Mouse (Mus musculus): ENCODE results near the gene Nat8f3.
"Not testable (repeated sequence)": the region's sequence is repeated elsewhere in the genome, so short reads cannot be mapped to it uniquely, and the experiment has no call there.

Nat8f3 gene

DNA sequence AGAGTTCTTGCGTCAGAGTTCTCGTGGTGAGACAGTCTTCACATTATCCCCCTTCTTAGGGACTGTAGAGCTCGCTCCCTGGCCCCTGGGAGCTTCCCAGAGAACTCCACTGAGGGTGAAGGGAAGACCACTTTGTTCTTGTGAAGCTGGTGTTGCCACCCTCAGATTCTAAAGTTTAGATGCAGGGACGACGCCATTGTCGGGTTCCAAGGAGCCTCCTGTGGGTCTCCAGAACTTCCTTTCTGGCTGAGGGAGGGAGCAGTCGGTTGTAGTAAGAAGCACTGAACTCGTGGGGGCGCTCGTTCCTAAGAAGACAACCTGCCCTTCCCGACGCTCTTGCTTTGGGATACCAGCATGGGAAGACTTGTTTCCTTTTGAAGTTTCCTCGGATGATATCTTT, at the start of gene Nat8f3:
Gene Nat8f3, minus strand, starts transcription at position 223 of the 400 bp plus-strand sequence.
- DNase-seq (ENCODE audit: low spot score): not testable (repeated sequence)

DNA sequence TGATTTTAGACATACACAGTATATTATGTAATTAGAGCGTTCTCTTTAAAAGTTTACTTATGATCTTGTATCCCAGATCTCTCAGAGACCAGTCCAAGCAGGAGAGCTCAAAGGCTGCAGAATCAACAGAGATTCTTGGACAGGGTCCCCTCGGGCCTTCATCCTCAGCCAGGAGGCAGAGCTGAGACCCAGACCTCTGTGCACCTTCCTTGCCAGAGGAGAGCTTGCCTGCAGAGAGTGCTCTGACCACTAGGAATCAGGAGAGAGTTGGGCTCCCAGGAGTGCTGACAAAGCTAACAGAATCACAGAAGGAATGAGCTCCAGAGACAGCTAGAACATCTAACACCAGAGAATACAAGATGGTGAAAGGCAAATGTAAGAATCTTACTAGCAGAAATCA, 47.8 kb upstream of the Nat8f3 start:
- no peak for DNase-seq (ENCODE audit: low spot score)

DNA sequence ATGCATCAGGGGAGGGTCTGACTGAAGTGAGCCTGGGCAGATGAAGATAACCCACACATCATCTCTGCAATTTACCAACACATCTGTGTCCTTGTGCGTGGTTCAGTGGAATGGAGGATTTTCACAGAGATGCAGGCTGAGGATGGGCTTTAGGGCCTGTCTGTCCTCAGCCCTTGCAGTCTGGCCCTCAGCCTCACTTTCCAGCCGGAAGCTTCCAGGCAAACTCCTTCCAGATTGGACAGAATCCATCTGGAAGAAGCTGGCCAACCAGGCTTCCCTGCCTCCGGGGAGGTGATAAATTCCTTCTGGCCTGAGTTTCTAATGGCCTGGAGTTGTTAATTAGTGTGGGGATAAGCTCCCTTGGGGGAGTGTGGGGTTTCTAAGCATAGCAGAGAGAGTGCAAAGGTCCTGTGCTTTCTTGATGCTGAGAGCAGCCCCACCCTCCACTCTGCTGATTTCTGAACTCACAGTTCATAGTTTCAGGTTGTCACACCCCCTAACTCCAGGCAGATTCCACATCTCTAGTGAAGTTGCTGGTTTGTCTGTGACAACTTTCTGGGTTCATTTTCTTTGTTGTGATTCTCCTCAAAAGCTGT, 45.5 kb upstream of the Nat8f3 start:
- not testable (repeated sequence) for DNase-seq (ENCODE audit: low spot score)

DNA sequence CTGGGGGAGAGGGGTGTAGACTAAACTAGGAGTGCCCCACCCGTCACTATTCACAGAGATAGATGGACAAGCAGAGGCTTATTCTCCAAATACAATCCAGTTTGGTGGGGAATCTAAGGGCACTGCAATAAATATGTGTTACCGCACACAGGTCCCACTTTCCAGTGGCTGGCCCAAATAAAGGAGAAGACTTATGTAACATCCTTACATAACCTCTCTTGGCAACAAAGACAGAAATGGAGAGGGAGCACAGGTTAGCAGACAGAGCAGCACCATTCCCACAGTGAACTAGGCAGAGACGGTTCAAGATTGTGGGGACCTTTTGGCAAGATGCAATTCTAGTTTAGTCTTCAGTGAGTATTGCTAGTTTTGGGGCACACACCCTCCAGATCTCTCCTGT, 45.0 kb upstream of the Nat8f3 start:
- DNase-seq (ENCODE audit: low spot score): not testable (repeated sequence)

DNA sequence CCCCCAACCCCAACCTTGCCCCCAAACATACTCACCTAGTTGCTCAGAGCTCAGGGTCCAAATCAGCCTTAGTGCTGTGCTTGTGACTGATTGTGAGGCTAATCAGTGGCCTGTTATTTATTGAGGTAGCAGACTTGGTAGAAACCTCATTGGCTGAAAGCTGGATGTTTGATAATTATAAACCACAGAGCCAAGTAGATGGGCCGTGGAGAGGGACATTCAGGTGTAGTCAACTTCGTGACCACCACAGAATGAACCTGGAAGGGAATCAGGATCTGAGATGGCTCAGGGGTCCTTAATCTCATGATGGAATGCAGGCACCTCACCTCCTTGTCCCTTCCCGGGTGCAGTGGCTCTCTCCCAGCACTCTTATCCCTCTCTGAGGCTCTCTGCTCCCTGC, 44.2 kb upstream of the Nat8f3 start:
- DNase-seq (ENCODE audit: low spot score): not testable (repeated sequence)

DNA sequence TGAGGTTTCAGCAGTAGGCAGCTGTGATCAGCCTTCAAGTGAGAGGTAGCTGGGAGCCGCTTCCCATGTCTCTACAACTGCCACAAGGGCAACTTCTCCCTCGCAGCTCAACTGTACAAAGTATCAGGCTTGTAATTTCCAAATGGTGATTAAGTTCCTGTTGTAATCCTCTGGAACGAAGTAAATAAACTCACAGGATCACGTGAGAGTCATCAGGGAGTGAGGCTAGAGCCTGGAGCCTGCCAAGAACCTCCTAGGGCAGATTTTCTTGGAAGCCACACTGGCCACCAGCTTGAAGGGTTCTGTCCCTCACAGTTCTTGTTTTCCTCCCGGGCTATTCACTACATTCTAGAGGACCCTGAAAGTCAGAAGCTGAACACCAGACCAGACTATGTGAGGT, 37.6 kb upstream of the Nat8f3 start:
- not testable (repeated sequence) for DNase-seq (ENCODE audit: low spot score)

DNA sequence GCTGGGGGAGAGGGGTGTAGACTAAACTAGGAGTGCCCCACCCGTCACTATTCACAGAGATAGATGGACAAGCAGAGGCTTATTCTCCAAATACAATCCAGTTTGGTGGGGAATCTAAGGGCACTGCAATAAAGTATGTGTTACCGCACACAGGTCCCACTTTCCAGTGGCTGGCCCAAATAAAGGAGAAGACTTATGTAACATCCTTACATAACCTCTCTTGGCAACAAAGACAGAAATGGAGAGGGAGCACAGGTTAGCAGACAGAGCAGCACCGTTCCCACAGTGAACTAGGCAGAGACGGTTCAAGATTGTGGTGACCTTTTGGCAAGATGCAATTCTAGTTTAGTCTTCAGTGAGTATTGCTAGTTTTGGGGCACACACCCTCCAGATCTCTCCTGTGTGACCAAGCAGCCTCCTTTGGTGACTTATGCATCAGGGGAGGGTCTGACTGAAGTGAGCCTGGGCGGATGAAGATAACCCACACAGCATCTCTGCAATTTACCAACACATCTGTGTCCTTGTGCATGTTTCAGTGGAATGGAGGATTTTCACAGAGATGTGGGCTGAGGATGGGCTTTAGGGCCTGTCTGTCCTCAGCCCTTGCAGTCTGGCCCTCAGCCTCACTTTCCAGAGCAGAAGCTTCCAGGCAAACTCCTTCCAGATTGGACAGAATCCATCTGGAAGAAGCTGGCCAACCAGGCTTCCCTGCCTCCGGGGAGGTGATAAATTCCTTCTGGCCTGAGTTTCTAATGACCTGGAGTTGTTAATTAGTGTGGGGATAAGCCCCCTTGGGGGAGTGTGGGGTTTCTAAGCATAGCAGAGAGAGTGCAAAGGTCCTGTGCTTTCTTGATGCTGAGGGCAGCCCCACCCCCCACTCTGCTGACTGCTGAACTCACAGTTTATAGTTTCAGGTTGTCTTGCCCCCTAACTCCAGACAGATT, 2.2 kb downstream of the Nat8f3 start:
- DNase-seq (ENCODE audit: low spot score): not testable (repeated sequence)

DNA sequence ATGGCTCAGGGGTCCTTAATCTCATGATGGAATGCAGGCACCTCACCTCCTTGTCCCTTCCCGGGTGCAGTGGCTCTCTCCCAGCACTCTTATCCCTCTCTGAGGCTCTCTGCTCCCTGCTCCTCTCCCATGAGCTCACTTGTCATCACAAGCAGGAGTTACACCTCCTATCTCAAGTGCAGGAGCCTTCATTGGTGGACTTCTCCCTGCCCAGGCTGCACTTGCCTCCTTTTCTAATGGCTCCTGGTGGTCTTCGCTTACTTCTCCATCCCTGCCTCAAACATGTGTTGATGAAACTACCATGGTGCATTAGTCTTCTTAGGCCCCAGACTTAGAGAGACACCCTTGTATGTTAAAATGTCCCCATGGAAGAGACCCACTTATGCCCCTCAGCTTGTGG, 2.9 kb downstream of the Nat8f3 start:
- DNase-seq (ENCODE audit: low spot score): not testable (repeated sequence)

DNA sequence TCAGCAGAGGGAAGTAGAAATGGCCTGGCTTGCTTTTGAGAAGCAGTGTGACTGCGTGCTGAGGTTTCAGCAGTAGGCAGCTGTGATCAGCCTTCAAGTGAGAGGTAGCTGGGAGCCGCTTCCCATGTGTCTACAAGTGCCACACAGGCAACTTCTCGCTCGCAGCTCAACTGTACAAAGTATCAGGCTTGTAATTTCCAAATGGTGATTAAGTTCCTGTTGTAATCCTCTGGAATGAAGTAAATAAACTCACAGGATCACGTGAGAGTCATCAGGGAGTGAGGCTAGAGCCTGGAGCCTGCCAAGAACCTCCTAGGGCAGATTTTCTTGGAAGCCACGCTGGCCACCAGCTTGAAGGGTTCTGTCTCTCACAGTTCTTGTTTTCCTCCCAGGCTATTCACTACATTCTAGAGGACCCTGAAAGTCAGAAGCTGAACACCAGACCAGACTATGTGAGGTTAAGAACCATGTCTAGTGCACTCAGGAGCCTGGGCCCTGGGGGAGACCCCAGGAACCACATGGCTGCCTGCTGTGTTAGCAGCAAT, 9.8 kb downstream of the Nat8f3 start:
- not testable (repeated sequence) for DNase-seq (ENCODE audit: low spot score)

DNA sequence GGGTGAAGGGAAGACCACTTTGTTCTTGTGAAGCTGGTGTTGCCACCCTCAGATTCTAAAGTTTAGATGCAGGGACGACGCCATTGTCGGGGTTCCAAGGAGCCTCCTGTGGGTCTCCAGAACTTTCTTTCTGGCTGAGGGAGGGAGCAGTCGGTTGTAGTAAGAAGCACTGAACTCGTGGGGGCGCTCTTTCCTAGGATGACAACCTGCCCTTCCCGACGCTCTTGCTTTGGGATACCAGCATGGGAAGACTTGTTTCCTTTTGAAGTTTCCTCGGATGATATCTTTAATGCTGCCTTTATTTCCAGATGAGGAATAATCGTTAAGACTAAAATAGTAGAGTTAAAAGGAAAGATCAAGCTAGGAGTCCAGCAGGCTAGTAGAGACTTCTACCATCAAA, 52.4 kb downstream of the Nat8f3 start, which contains the start of gene Nat8f7:
Gene Nat8f7, minus strand, starts transcription at position 101 of the 400 bp plus-strand sequence.
- DNase-seq (ENCODE audit: low spot score): not testable (repeated sequence)

DNA sequence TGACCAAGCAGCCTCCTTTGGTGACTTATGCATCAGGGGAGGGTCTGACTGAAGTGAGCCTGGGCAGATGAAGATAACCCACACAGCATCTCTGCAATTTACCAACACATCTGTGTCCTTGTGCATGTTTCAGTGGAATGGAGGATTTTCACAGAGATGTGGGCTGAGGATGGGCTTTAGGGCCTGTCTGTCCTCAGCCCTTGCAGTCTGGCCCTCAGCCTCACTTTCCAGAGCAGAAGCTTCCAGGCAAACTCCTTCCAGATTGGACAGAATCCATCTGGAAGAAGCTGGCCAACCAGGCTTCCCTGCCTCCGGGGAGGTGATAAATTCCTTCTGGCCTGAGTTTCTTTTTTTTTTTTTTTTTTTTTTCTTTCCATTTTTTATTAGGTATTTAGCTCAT, 55.9 kb downstream of the Nat8f3 start:
- not testable (repeated sequence) for DNase-seq (ENCODE audit: low spot score)

DNA sequence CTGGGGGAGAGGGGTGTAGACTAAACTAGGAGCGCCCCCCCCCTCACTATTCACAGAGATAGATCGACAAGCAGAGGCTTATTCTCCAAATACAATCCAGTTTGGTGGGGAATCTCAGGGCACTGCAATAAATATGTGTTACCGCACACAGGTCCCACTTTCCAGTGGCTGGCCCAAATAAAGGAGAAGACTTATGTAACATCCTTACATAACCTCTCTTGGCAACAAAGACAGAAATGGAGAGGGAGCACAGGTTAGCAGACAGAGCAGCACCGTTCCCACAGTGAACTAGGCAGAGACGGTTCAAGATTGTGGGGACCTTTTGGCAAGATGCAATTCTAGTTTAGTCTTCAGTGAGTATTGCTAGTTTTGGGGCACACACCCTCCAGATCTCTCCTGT, 56.3 kb downstream of the Nat8f3 start:
- DNase-seq (ENCODE audit: low spot score): not testable (repeated sequence)

DNA sequence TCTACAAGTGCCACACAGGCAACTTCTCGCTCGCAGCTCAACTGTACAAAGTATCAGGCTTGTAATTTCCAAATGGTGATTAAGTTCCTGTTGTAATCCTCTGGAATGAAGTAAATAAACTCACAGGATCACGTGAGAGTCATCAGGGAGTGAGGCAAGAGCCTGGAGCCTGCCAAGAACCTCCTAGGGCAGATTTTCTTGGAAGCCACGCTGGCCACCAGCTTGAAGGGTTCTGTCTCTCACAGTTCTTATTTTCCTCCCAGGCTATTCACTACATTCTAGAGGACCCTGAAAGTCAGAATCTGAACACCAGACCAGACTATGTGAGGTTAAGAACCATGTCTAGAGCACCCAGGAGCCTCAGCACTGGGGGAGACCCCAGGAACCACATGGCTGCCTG, 63.6 kb downstream of the Nat8f3 start:
- not testable (repeated sequence) for DNase-seq (ENCODE audit: low spot score)
